Mouse (Mus musculus) CD4-positive, CD25-positive, alpha-beta regulatory T cell, adult 2 months (primary cell): ENCODE measurements around the gene Ddx5.
A peak's percentile ranks its signal among the peaks of the same experiment; 100 is the strongest.
"Not testable (repeated sequence)": the region's sequence is repeated elsewhere in the genome, so short reads cannot be mapped to it uniquely, and the experiment has no call there.

Source experiments
- DNase-seq: peaks from one replicate; pipeline ENCODE4 v3.0.0-alpha.2; 2012; ENCODE audit warnings: low read depth, low spot score

The Ddx5 gene

GRCm38 (mm10) chr11:106762139-106762799 is 26.7 kb downstream of the Ddx5 start:
- peak; percentile 61 for DNase-seq

- no peak for DNase-seq
These were observed 28.5 kb downstream of the Ddx5 start for GRCm38 (mm10) chr11:106760511-106760910.

- DNase-seq: no peak
These were observed 30.0 kb downstream of the Ddx5 start for GRCm38 (mm10) chr11:106759028-106759427.

- no peak for DNase-seq
These were observed 33.4 kb downstream of the Ddx5 start for GRCm38 (mm10) chr11:106755583-106755982.

GRCm38 (mm10) chr11:106753314-106753713 is 35.7 kb downstream of the Ddx5 start:
- no peak for DNase-seq

- peak; percentile 81 for DNase-seq
These were observed 36.9 kb downstream of the Ddx5 start for GRCm38 (mm10) chr11:106752103-106752502.

- DNase-seq: peak; percentile 64
These were observed 37.7 kb downstream of the Ddx5 start, which contains the start of gene Milr1 for GRCm38 (mm10) chr11:106751039-106752018. TSS of gene Milr1 (plus strand) at chr11:106751226.

GRCm38 (mm10) chr11:106750121-106750751 is 38.7 kb downstream of the Ddx5 start, which contains the start of gene Pecam1:
TSS of gene Pecam1 (minus strand) at chr11:106750628.
- peak; percentile 88 for DNase-seq

DNA sequence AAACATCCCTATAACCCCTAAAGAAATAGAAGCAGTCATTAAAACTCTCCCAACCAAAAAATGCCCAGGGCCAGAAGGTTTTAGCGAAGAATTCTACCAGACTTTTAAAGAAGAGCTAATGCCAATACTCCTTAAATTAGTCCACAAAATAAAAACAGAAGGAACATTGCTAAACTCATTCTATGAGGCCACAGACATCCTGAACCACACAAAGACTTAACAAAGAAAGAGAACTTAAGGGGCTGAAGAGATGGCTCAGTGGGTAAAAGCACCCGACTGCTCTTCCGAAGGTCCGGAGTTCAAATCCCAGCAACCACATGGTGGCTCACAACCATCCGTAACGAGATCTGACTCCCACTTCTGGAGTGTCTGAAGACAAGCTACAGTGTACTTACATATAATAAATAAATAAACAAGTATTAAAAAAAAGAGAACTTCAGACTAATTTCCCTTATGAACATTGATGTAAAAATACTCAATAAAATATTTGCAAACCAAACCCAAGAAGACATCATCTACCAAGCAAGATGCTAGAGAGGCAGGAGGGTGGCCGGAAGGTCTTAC is 39.3 kb downstream of the Ddx5 start:
- DNase-seq: peak; percentile 40

GRCm38 (mm10) chr11:106744949-106745348 is 44.0 kb downstream of the Ddx5 start:
- peak; percentile 59 for DNase-seq

DNA sequence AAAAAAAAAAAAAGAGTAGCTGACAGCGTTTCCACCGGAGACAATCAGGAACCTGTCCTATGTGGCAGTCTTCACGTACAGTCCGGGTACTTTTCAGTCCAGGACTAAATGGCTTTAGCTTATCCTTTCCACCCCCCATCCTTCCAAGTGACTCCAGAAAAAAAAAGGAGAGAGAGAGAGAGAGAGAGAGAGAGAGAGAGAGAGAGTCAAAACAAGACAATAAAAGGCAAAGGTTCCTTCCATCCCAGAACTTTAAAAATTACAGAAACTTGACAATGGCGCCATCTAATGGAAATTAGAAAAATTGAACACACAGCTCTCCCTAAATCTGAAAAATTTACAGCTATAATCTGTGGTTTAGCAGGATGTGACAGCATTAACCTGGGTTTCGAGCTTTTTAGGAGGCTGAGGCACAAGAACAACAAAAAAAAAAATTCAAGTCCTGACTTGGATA is 46.6 kb downstream of the Ddx5 start:
- peak; percentile 79 for DNase-seq

GRCm38 (mm10) chr11:106741826-106742225 is 47.2 kb downstream of the Ddx5 start:
- no peak for DNase-seq

GRCm38 (mm10) chr11:106741232-106741631 is 47.8 kb downstream of the Ddx5 start:
- peak; percentile 76 for DNase-seq

DNA sequence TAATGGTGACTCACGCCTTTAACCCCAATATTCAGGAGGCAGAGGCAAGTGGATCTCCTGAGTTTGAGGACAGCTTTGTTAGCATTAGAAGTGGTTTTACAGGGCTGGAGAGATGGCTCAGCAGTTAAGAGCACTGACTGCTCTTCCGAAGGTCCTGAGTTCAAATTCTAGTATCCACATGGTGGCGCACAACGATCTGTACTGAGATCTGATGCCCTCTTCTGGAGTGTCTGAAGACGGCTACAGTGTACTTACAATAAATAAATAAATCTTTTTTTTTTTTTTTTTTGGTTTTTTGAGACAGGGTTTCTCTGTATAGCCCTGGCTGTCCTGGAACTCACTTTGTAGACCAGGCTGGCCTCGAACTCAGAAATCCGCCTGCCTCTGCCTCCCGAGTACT is 48.3 kb downstream of the Ddx5 start:
- not testable (repeated sequence) for DNase-seq

DNA sequence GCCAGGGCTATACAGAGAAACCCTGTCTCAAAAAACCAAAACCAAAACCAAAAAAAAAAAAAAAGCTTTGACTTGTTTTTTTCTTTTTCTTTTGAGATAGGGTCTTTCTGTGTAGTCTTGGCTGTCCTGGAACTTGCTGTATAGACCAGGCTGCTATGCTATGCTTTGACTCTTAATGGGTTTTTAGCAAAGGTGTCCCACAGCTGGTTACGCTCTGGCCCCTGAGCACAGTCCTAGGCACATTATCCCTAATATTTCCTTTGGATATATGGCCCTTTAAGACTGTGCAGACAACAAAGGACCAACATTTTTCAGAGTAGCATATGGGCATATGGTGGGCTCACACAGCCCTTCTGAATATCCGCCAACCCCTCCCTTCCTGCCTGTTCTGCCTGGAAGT is 49.9 kb downstream of the Ddx5 start:
- no peak for DNase-seq

GRCm38 (mm10) chr11:106737178-106737621 is 51.8 kb downstream of the Ddx5 start:
- DNase-seq: no peak

DNA sequence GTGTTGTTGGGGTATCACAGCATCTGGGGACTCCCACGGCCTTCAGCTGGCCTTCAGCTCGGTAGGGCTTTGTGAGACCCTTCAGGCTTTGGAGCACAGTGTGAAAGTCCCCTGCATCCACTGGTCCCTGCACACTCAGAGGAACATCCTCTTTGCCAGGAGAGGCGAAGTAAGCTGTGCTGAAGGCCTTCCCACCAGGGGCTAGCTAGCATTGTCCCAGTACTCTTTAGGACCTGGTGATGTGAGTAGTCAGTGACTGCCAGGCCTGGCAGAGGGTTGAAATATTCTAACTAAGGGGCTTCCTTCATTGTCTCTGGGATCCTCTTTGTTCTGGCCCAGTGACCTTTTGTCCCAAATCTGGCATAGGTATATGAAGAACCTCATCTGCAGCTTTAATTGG is 52.4 kb downstream of the Ddx5 start:
- no peak for DNase-seq

DNA sequence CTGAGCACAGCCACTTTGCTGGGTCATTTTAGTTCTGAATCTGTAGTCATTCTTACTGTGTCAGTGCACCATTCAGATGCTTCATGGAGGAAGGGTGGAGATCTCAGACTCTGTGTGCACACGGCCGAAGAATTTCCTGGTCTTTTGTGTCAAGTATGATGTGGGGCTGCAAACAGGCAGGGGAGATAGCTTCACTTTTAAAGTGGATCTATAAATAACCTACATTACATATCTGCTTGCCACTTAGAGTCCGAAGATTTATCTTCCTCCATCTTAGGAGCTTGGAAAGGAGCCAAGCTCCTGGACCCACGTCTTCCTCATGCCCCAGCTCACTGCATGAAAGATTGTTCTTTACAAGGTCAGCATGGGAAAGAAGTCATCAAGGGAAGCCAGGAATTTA is 58.3 kb downstream of the Ddx5 start:
- no peak for DNase-seq
